Mouse (Mus musculus) G1E (cell line): ENCODE measurements at regions not wholly inside any gene's neighbourhood (a gene's known extent, or its start where the extent isn't known, plus 50 kb on each side); places are given as distances from the start of the nearest gene placed in this dataset.

Experiments
- CTCF ChIP-seq: IDR thresholded peaks from 2 replicates; pipeline ENCODE4 v1.5.1; 2012; ENCODE audit warnings: low read depth, low read length, inconsistent platforms, mixed read lengths
- GATA1 ChIP-seq: IDR thresholded peaks from 2 replicates; pipeline ENCODE4 v1.6.1; 2012; ENCODE audit warnings: borderline replicate concordance, low read length, inconsistent platforms, mixed read lengths
- GATA2 ChIP-seq: IDR thresholded peaks from 2 replicates; pipeline ENCODE4 v1.6.1; 2012; ENCODE audit warnings: low read depth, low read length, inconsistent platforms, borderline replicate concordance
- TAL1 ChIP-seq: conservative IDR thresholded peaks from 2 replicates; pipeline ENCODE4 v1.6.1; 2012; ENCODE audit warnings: low read depth, low read length, inconsistent platforms, mixed read lengths

DNA sequence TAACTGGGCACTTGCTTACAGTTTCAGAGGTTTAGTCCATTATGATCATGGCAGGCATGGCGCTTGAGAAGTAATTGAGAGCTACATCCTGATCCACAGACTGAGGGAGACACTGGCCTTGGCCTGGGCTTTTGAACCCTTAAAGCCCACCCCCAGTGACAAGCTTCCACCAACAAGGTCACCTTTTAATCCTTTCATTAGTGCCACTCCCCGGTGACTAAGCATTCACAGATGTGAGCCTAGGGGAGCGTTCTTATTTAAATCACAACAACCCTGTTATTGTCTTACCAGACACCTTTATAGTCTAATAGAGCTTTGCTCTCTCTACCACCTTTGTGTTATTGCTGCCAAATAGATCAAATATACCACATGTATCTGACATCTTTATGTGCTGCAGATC lies 120.4 kb downstream of the Hsd17b3 start:
- TF ChIP-seq GATA2 = no peak
- no peak for TF ChIP-seq CTCF
- TF ChIP-seq TAL1 = no peak
- no peak for TF ChIP-seq GATA1
